Mouse (Mus musculus): ENCODE results near the gene Kirrel3. TPM values are rescaled to one million over a fixed set of nuclear protein-coding genes. Genes with fewer than 3 reads are reported as not detected.
A peak's percentile ranks its signal among the peaks of the same experiment; 100 is the strongest.

Gene Kirrel3
- total and polyA plus RNA-seq, 3 experiments, result 0.98 TPM; not detected in 2

DNA sequence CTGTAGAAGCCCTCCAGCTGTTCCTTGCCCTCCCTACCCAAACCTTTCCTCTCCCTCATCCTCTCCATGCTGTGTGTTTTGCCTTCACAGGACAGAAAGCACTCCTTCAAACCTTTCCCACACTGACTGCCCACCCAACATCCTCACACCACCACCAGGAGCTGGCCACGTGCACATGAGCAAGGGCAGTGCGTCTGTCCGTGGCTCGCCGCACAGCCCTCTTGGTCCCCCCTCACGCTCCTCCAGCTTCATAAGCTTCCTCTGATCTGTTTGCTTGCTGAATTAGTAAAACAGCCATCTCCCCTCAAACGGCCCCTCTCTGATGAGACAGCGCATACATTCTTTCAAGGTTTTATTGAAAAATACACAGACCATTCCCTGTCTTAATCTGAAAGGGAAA is 492.0 kb downstream of the Kirrel3 start:
- Histone ChIP-seq H3K4me3 (ENCODE audit: low read depth, low read length) (no peak overlapping the region), H3K36me3 (replicated peaks) (no peaks in the 10 kb centered on the region), H3K4me1 (ENCODE audit: insufficient read depth, low read depth, low read length) (no peaks in the 10 kb centered on the region), H3K27me3 (ENCODE audit: insufficient read depth, low read length) (peaks cover 16% of the 10 kb centered on the region), H3K9me3 (replicated peaks) (no peaks in the 10 kb centered on the region)
- TF ChIP-seq CTCF (IDR thresholded peaks at IDR 0.05; ENCODE audit: low read depth, low read length), result no peak
- TF ChIP-seq GATA2 (IDR thresholded peaks at IDR 0.05; ENCODE audit: borderline replicate concordance, low read depth, low read length), result no peak
- no peak for TF ChIP-seq POLR2AphosphoS5 (IDR thresholded peaks at IDR 0.05; ENCODE audit: insufficient replicate concordance, low read depth, low read length)
- TF ChIP-seq TAL1 (conservative IDR thresholded peaks at IDR 0.05; ENCODE audit: low read depth, low read length), result no peak
- no peak for TF ChIP-seq GATA1 (IDR thresholded peaks at IDR 0.05; ENCODE audit: borderline replicate concordance, low read length)
- ATAC-seq (ENCODE audit: extremely low read depth, insufficient number of reproducible peaks, low FRiP score, poor library complexity, severe bottlenecking) (no peak), DNase-seq (ENCODE audit: low spot score) (no peak)

DNA sequence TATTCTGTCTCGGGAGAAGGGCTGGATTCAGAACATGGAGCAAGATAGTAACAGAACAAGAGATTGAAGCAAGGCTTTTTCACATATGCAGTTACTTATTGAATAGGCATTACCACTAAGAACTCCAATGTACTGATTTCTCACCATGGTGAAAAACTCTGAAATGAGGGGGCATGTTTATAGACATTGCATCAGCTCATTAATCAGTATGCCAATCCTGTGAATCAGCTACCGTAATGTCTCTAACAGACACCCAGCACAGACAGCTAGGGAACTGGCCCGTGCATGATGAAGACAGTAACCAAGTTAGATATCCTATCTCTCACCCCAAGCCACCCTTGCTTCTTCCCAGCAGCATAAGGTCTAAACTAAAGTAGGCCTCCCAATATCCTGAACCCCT is 492.5 kb downstream of the Kirrel3 start:
- no peaks in the 10 kb centered on the region for H3K9me3 ChIP-seq (replicated peaks)
- ATAC-seq (ENCODE audit: extremely low read depth, insufficient number of reproducible peaks, low FRiP score, poor library complexity, severe bottlenecking) (no peak), DNase-seq (ENCODE audit: low spot score) (no peak)
- no peaks in the 10 kb centered on the region for H3K36me3 ChIP-seq (replicated peaks)
- TF ChIP-seq GATA2 (IDR thresholded peaks at IDR 0.05; ENCODE audit: borderline replicate concordance, low read depth, low read length), result no peak
- no peak for TF ChIP-seq CTCF (IDR thresholded peaks at IDR 0.05; ENCODE audit: low read depth, low read length)
- no peaks in the 10 kb centered on the region for H3K4me1 ChIP-seq (ENCODE audit: insufficient read depth, low read depth, low read length)
- no peak overlapping the region for H3K4me3 ChIP-seq (ENCODE audit: low read depth, low read length)
- H3K27me3 ChIP-seq (ENCODE audit: insufficient read depth, low read length), result peaks cover 16% of the 10 kb centered on the region

DNA sequence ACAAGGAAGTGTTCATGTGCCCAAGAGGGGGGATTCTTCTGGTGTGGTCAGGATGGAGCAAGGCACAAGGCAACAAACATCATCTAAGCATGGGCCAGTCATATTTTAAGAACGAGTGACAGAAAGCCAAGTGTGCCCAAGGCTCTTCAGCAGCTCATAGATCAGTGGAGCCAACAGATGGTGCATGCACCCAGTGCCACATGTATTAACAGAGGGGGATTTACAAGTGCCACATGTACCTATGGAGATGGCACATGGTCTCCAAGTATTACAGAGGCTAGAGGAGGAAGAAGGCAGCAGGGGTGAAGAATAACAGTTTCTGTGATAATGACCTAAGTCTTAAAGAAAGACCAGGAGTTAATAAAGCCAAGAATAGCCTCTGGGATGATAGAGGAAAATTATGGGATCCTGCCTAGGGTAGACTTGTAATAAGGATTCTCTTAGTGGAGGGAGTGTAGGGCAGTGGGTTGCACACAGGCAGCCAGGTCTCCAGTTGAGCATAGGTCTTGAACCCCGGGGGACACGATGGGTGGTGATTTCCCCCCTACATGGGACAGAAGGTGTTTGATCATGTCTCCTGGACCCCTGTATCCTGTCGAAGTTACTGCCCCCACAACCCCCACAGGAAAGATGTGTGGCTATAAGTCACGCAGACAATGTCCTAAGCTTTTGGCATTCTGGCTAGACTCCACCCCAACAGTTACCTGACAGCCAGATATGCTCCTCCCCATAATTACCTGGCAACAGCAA is 495.0 kb downstream of the Kirrel3 start:
- H3K27me3 ChIP-seq (ENCODE audit: insufficient read depth, low read length), result peaks cover 20% of the 10 kb centered on the region
- TF ChIP-seq GATA1 (IDR thresholded peaks at IDR 0.05; ENCODE audit: borderline replicate concordance, low read length), result no peak
- TF ChIP-seq POLR2AphosphoS5 (IDR thresholded peaks at IDR 0.05; ENCODE audit: insufficient replicate concordance, low read depth, low read length), result no peak
- no peaks in the 10 kb centered on the region for H3K36me3 ChIP-seq (replicated peaks)
- H3K4me1 ChIP-seq (ENCODE audit: insufficient read depth, low read depth, low read length), result no peaks in the 10 kb centered on the region
- ATAC-seq (ENCODE audit: extremely low read depth, insufficient number of reproducible peaks, low FRiP score, poor library complexity, severe bottlenecking) (no peak), DNase-seq (ENCODE audit: low spot score) (no peak)
- no peak overlapping the region for H3K4me3 ChIP-seq (ENCODE audit: low read depth, low read length)
- H3K9me3 ChIP-seq (replicated peaks), result no peaks in the 10 kb centered on the region

DNA sequence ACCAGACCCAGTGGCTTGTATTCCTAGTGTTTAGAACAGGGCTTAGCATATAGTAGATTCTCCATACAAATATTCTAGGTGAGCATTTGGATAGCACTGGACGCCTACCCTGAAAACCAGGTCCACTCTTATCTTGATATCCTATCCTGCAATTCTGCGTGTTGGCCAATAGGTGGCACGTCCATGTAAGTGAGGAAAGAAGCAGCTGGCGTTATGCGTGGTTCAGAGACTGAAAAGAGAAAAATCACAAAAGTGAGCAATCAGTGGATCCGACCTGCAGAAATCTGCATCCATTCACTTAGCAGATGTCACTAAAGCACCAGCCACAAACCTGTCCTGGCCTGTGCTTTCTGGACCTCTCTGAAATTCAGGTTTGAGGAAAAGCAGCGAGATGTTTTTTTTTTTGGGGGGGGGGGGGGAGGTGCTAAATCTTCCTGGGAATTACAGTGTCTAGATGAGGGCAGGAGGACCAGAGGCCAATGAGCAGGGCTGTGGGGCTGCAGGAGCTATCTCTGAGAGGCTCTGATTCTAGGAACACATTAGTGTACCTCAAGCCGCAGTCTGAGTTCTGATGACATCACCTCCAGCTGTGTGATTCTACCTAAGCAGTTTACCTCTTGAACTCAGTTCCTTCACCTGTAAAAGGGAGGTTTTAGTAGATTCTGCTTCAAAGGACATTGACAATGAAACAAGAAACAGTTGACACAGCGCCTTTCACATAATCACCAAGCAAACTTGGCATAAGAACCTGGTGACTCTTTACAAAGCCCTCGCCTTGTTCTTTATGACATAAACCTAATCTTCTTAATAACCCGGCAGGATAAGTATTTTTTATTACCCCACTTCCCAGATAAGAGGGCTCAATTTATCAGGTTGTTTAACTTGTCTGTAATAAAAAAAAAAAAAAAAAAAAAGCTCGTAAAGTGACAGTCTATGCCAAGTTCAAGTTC is 498.1 kb downstream of the Kirrel3 start:
- ATAC-seq (ENCODE audit: extremely low read depth, insufficient number of reproducible peaks, low FRiP score, poor library complexity, severe bottlenecking) (no peak), DNase-seq (ENCODE audit: low spot score) (peak; percentile 45)
- peak; percentile 37; the same call in 1 of the 2 replicates for TF ChIP-seq CTCF (IDR thresholded peaks at IDR 0.05; ENCODE audit: low read depth, low read length)
- TF ChIP-seq POLR2AphosphoS5 (IDR thresholded peaks at IDR 0.05; ENCODE audit: insufficient replicate concordance, low read depth, low read length), result no peak

DNA sequence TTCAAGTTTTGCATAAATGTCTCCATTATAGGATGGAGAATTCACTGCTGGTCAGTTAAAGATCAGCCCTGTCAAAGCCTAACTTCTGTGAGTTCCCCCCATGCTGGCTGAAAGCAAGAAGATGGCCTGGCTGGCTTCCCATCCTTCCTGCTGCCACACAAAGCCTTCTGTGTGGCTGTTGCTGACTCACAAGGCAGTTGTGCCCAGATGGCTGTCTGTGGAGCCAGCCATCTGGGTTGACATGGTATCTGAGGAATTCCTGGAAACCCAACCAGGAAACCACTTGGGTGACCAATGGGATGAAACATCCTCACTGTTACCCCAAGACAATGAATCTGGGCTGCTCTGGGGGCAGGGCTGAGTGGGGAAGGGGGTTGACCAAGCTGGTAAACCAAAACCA is 500.5 kb downstream of the Kirrel3 start:
- no peak for DNase-seq (ENCODE audit: low spot score)
- Histone ChIP-seq H3K36me3 (replicated peaks) (no peaks in the 10 kb centered on the region), H3K4me3 (ENCODE audit: low read depth, low read length) (no peak overlapping the region), H3K9me3 (replicated peaks) (no peaks in the 10 kb centered on the region), H3K27me3 (ENCODE audit: insufficient read depth, low read length) (peaks cover 17% of the 10 kb centered on the region), H3K4me1 (ENCODE audit: insufficient read depth, low read depth, low read length) (no peaks in the 10 kb centered on the region)
- TF ChIP-seq CTCF (IDR thresholded peaks at IDR 0.05; ENCODE audit: low read depth, low read length) (no peak), TAL1 (conservative IDR thresholded peaks at IDR 0.05; ENCODE audit: low read depth, low read length) (no peak), GATA1 (IDR thresholded peaks at IDR 0.05; ENCODE audit: borderline replicate concordance, low read length) (no peak), POLR2AphosphoS5 (IDR thresholded peaks at IDR 0.05; ENCODE audit: insufficient replicate concordance, low read depth, low read length) (no peak), GATA2 (IDR thresholded peaks at IDR 0.05; ENCODE audit: borderline replicate concordance, low read depth, low read length) (no peak)
- no peak for ATAC-seq (ENCODE audit: extremely low read depth, insufficient number of reproducible peaks, low FRiP score, poor library complexity, severe bottlenecking)

More for the DNA sequence above, 498.1 kb downstream of the Kirrel3 start:
- Histone ChIP-seq H3K4me3 (ENCODE audit: low read depth, low read length) (no peak overlapping the region), H3K9me3 (replicated peaks) (no peaks in the 10 kb centered on the region), H3K36me3 (replicated peaks) (no peaks in the 10 kb centered on the region), H3K27me3 (ENCODE audit: insufficient read depth, low read length) (peaks cover 13% of the 10 kb centered on the region), H3K4me1 (ENCODE audit: insufficient read depth, low read depth, low read length) (no peaks in the 10 kb centered on the region)

DNA sequence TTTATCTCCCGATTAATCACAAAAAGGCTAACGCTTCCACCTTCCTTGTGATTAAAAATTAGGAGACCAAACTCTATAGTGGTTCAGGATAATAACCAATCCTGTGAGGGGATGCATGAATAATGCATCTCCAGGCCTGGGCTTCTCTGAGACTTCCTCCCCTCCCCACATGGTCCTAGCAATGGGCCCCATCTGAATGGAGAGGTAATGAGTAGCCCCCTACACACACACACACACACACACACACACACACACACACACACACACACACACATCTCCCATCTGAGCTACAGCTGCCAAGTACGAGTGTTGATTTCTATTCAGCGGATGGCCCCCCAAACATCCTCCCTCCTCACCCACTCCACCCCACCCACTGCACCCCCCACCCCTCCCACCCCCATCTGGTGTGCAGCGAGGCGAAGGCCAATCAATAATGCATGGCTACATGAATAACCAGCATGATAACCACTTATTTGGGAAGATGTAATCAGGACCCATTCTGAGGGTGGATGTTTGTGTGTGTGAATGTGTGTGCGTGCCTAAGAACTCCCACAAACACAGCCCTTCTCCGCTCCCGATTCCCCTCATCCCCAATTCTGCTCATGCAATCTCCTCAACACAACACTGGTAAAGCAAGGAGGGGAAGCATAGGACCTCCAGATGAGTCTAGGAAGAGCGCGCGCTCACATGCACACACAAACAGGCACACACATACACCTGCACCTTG is 501.9 kb downstream of the Kirrel3 start:
- Histone ChIP-seq H3K4me1 (ENCODE audit: insufficient read depth, low read depth, low read length) (no peaks in the 10 kb centered on the region), H3K36me3 (replicated peaks) (no peaks in the 10 kb centered on the region), H3K9me3 (replicated peaks) (no peaks in the 10 kb centered on the region), H3K4me3 (ENCODE audit: low read depth, low read length) (no peak overlapping the region), H3K27me3 (ENCODE audit: insufficient read depth, low read length) (peaks cover 12% of the 10 kb centered on the region)
- TF ChIP-seq POLR2AphosphoS5 (IDR thresholded peaks at IDR 0.05; ENCODE audit: insufficient replicate concordance, low read depth, low read length) (no peak), GATA1 (IDR thresholded peaks at IDR 0.05; ENCODE audit: borderline replicate concordance, low read length) (no peak), CTCF (IDR thresholded peaks at IDR 0.05; ENCODE audit: low read depth, low read length) (no peak), GATA2 (IDR thresholded peaks at IDR 0.05; ENCODE audit: borderline replicate concordance, low read depth, low read length) (no peak), TAL1 (conservative IDR thresholded peaks at IDR 0.05; ENCODE audit: low read depth, low read length) (no peak)
- DNase-seq (ENCODE audit: low spot score) (no peak), ATAC-seq (ENCODE audit: extremely low read depth, insufficient number of reproducible peaks, low FRiP score, poor library complexity, severe bottlenecking) (no peak)
